Mouse (Mus musculus): ENCODE measurements at regions not wholly inside any gene's neighbourhood (a gene's known extent, or its start where the extent isn't known, plus 50 kb on each side); places are given as distances from the start of the nearest gene placed in this dataset.

DNA sequence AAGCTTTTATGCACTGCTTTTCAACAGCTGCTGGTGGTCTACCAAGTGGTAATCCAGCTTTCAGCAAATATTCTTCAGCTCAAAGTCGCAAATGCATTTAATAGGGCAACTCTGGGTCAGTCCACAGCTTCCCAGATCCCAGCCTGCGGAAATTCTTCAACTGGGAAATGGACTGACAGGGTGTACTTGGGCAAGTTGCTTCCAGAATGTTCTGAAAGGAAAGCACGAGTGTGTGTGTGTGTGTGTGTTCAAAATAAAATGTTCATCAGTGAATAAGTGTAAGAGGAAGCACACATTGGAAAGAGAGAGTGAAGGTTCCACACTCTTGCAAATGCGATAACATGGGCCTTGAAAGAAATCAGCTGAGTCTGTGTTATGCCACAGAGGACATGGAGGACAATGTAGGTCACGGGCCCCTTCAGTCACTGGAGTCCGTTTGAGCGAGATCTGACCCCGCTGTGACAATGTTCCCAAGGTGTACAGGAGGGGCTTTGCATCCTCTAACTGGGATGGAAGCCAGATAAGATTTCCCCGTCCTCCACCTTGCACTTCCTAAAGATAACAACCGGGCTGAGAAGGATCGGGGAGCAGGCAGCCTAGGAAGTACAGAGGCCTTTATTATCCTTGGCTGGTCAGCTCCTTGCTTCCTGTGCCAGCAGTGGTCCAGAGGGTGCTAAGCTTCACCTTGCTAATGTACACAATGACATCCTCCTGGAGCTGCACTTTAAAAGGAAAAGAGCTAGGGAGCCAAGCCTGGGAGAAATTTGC lies 187.2 kb upstream of the Irx3 start:
- TF ChIP-seq HCFC1 (IDR thresholded peaks at IDR 0.05; ENCODE audit: borderline replicate concordance, insufficient read depth, low read length) (no peak), ZNF384 (IDR thresholded peaks at IDR 0.05; ENCODE audit: low read depth, low read length) (no peak), ZC3H11A (IDR thresholded peaks at IDR 0.05; ENCODE audit: borderline replicate concordance, low read depth, low read length) (no peak), MAFK (IDR thresholded peaks at IDR 0.05; ENCODE audit: insufficient read depth, low read depth, low read length) (no peak), CHD2 (IDR thresholded peaks at IDR 0.05; ENCODE audit: low read depth, low read length) (no peak)
